Mouse (Mus musculus): ENCODE data around the gene Cdkal1.

DNA sequence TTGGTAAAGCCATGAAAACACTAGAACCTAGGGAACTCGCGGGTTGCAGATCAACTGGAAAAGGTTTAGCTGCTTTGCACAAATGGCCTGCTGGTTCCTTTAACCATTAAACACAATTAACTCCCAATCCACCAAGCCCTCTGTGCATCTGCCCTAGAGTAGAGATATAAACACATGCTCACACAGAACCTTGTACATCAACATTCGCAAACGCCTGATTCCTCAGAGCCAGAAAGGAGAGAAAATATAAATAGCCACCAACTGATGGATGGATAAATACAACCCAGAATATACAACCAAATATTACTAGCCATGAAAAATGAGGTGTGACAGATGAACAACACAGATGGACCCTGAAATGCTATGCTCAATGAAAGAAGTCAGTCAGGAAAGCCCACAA lies 70.6 kb downstream of the Cdkal1 start:
- TF ChIP-seq POLR2A (IDR thresholded peaks at IDR 0.05; ENCODE audit: extremely low read depth, insufficient read depth, low read length) (no peak), CTCF (IDR thresholded peaks at IDR 0.05; ENCODE audit: extremely low read depth, insufficient read depth, low read length) (no peak)
